Mouse (Mus musculus): ENCODE measurements around the gene Lin28b. TPM values are rescaled to one million over a fixed set of nuclear protein-coding genes. Genes with fewer than 3 reads are reported as not detected.

Gene Lin28b
- total RNA-seq, 2 experiments from 2014 or later = not detected

DNA sequence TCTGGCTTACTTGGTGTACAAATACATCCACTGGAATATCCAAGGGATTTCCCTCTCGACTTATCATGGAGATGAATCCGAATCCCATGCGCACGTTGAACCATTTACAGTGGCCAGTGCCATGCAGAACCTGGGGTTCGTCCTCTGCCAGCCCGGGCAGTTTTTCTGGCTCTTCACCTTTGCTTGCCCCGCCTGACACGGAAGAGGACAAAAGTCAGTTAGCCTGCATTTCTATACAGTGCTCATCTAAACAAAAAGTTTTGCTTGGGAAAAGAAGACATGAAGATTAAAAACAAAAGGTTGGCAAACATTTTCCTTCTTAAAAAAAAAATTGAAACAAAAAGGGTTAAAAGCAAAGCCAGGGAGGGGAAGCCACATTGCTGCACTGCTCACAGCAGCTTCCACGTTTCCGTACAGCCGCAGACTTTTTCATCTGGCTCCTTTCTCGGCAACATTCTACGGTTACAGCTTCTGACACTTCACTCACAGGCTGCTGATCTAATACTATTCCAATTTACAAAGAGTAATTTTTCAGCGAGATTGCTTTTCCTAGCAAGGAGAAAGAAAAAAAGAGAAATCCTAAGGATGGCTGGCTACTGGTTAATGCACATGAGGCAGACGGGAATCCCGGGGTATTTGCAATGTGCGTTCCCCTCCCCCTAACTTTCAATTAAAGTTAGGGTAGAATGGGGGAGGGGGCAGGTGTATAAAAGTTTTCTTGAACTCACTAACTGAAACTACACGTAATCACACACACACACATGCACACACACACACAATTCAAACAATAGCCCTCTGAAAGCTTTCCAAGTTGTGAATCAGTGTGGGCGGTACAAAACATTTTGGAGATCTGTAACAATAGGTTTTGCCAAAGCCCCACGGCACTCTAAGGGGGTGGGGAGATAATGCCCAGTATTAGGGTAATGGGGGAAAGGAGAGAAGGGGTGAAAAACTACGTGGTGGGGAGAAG is 16.9 kb downstream of the Lin28b start:
- Histone ChIP-seq H3K4me3 (no peak overlapping the region), H3K27ac (no peak overlapping the region)
- intact Hi-C loops (cut with DNase I) = no loop called here
- DNase-seq = no peak
- no peak for TF ChIP-seq CTCF (IDR thresholded peaks at IDR 0.05)

DNA sequence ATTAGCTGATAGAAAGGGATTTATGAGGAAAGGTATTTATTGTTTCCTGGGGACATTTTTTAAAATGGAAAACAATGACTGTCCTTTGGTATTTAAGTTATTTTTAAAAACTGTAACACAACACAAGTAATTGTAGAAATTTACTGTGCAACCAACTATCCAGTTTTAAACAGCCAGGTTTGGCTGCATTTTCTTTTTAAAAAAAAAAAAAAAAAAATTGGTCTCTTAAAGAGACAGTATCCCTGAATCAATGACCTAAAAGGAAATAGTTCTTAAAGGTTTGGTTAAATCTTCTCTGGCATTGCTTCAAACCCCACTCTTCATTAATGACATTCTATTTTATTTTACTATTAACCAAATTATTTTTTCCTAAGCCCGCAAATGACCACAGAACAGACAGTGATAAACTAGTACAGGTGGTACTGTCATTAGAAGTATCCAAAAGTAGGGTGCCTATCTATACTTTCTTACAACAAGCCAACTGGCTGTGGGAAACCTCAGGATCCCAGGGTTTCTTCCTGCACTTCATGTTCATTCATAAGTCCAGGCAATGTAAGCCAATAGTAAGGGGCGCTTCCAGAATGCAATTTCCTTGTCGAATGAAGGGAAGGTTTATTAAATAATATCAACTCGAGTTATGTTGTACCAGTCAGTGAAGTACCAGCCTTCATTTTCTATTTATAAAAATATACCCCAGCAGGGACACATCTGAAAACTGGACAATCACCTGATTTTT is 17.8 kb downstream of the Lin28b start:
- no peak for DNase-seq
- Histone ChIP-seq H3K4me3 (no peak overlapping the region), H3K27ac (no peak overlapping the region)
- intact Hi-C loops (cut with DNase I) = no loop called here
- TF ChIP-seq CTCF (IDR thresholded peaks at IDR 0.05) = no peak

DNA sequence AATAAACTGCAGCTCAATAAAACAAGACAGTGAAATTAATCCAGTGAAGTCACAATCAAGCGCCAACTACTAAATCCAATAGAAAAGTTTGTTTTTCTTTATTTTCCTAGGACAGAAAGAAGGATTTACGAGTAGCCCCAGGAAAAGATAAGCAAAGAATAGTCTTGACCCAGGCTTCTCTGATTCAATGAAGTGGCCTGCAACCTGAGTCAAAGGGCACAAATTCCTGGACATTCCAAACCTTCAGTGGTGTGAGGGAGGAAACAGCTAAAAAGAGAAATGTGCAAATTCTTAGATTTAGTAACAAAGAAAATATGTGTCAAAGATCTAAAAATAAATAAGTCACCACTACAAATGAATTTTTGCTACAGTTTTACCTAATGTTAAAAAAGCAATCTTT is 27.6 kb downstream of the Lin28b start:
- intact Hi-C loops (cut with DNase I) = no loop called here
- no peak overlapping the region for H3K27ac ChIP-seq
- TF ChIP-seq CTCF (IDR thresholded peaks at IDR 0.05) = no peak
- H3K4me3 ChIP-seq = no peak overlapping the region
- no peak for DNase-seq

DNA sequence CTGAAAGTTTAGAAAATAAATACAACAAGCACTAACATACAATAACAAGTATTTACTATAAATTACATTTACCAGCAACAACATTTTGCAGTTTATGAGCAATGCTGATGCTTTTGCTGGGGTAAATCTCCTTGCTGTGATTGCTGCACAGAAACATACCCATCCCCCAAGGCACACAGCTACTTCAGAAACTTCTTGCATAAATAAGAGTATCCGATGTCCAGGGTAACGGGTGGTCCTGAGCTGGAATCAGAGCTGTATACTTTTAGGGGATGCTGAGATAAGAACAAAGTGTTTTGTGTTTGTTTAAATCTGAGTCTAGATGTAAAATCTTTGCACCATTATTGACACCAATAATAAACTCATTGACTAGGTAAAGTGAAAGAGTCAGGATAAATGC is 28.1 kb downstream of the Lin28b start:
- no peak for DNase-seq
- Histone ChIP-seq H3K4me3 (no peak overlapping the region), H3K27ac (no peak overlapping the region)
- no peak for TF ChIP-seq CTCF (IDR thresholded peaks at IDR 0.05)
- intact Hi-C loops (cut with DNase I) = no loop called here

DNA sequence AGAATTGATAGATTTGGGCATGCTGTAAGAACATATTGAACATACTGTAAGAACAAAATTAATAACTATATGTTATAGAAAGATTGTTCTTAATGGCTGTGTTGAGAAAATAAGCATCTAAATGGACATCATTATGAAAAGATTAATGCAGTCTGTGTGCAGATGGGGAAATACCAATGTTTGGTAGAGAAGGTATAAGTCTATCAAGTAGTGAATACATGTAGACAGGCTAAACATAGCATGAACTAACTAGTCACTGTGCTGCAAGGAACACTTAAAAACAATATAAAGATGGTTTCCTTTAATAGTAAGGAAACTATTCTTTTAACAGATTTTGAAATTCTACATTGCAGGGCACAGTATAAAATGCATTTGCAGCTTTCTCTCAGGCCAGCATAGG is 39.6 kb downstream of the Lin28b start:
- Histone ChIP-seq H3K4me3 (no peak overlapping the region), H3K27ac (no peak overlapping the region)
- intact Hi-C loops (cut with DNase I) = no loop called here
- TF ChIP-seq CTCF (IDR thresholded peaks at IDR 0.05) = no peak
- DNase-seq = no peak

DNA sequence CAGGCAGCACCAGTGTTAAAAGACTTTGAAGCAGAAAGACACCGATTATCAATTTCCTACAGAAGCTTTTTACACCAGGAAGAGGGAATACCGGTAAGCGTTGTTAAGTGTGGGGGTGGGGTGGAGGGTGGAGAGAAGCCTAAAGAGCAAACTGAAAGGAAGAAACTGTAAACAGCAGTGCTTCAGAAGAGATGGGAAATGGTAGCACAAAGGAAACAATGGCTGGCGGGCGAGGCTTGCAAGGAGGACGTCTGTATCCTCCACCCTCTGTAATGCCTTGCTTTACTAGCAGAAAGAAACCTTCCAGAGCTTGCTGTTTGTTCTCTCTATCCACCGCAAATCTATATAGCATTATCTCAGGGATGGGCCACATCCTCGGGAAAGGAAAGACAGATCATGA is 40.0 kb downstream of the Lin28b start:
- H3K27ac ChIP-seq = no peak overlapping the region
- intact Hi-C loops (cut with DNase I) = no loop called here
- no peak for TF ChIP-seq CTCF (IDR thresholded peaks at IDR 0.05)
- no peak overlapping the region for H3K4me3 ChIP-seq
- DNase-seq = no peak

DNA sequence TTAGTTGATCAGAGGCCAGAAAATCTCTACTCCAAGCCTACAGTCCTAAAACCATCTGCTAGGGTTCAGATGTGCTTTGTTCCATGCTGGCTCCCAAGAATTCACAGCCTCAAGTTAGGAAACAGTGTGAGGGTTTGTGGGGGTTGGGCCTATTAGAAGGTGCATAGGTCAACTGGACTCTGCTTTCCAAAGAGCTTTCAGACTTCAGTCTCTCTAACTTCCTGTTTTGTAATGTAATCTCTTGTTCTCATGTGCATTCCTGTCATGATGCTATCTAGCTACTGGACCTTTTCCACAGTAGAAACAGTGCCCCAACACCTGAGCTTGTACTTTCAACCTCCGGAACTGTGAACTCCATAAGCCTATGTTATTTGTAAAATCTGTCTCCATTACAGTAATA is 63.8 kb downstream of the Lin28b start:
- Histone ChIP-seq H3K27ac (no peak overlapping the region), H3K4me3 (no peak overlapping the region)
- no peak for DNase-seq
- intact Hi-C loops (cut with DNase I) = no loop called here
- no peak for TF ChIP-seq CTCF (IDR thresholded peaks at IDR 0.05)

DNA sequence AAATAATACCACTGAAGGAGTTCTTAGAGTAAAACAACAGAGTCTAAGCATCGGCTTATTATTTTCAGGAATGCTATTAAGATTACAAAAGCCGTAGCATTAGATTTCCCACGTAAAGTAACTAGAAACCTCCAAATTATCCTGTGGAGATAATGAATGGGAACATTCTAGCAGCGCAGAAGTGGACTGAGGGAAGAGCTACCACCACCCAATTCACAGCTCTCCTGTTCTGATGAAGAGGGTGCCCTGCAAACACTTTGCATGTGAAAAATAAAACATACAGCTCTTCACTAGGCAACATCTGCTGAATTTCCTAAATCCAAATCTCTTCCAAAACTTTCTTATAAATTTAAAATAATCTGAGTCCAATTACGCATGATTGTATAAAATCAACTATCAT is 74.1 kb downstream of the Lin28b start:
- intact Hi-C loops (cut with DNase I) = no loop called here

DNA sequence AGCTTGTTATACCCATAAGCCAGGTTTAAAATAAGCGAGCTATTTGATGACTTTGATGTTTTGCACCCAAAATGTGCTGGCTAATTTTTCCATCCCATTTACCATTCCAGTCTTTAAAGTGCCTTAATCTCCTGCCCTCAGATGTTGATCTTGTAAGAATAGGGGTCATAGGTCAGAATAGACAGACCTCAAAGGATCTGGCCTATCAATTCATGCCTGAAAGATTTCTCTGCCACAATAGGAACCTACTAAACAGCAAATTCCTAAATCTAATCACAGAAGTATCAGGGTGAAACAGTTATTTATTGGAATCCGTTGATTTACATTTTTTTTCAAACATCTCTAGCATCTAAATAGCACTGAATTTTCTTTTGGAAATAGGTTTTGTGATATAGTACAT is 74.5 kb downstream of the Lin28b start:
- DNase-seq = no peak
- Histone ChIP-seq H3K4me3 (no peak overlapping the region), H3K27ac (no peak overlapping the region)
- TF ChIP-seq CTCF (IDR thresholded peaks at IDR 0.05) = no peak
- intact Hi-C loops (cut with DNase I) = no loop called here

More for the DNA sequence above, 74.1 kb downstream of the Lin28b start:
- no peak for DNase-seq
- Histone ChIP-seq H3K4me3 (no peak overlapping the region), H3K27ac (no peak overlapping the region)
- no peak for TF ChIP-seq CTCF (IDR thresholded peaks at IDR 0.05)

DNA sequence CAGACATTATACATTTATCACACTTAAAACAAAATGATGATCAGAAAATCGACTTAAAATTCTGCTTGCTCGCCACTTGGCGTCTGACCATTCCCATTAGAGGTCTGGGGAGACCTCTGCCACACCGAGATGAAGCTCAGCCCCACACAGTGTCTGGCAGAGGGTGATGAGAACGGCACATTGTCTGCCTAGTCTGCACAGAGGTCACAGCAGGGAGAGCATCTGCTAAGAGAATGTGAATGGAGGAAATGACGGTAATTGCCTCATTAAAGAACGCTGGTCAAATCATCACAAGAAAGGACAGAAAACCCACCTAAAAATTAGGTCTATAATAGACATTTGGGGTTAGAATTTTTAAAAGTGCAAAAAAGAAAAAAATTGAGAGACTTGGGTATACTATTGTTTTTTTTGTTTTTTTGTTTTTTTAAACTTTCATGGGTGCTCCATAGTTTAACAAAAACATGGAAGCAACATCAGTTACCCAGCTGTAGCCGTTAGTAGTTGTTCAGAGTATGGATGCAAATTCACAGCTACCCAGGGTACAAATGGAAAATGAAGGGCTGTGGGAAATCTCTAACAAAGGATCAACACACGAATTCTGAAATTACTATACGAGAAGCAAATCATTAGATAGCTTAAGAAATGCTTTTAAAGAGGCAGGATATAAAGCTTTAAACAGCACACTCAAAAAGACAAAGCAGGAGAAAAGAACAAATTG is 75.4 kb downstream of the Lin28b start:
- intact Hi-C loops (cut with DNase I) = no loop called here

DNA sequence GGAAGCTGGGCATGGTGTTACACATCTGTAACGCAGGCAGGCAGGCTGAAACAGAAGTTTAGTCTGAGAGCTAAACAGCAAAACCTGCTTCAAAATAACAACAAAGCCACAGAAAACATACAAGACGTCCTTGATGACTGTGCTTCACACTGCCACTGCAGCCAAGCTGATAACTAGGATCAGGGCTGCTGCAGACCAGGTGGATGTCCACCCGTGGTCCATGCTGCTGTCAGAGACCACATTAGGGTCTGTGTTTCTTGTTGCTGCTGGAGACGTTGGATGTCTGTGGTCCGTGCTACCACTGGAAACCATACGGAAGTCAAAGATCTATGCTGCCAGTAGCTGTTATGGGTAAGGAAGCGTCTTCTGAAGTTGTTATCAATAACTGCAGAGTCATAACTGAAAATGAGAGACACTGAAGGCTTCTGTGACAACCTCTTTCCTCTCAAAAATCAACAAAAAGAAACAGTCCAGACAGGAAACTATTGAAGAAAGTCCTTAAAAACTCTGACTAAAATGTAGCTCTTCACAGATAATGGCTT is 86.4 kb downstream of the Lin28b start:
- intact Hi-C loops (cut with DNase I) = no loop called here
- DNase-seq = no peak
- no peak for TF ChIP-seq CTCF (IDR thresholded peaks at IDR 0.05)
- H3K27ac ChIP-seq = no peak overlapping the region
- H3K4me3 ChIP-seq = no peak overlapping the region

More for the DNA sequence above, 75.4 kb downstream of the Lin28b start:
- no peak overlapping the region for H3K4me3 ChIP-seq
- DNase-seq = no peak
- no peak for TF ChIP-seq CTCF (IDR thresholded peaks at IDR 0.05)
- no peak overlapping the region for H3K27ac ChIP-seq

DNA sequence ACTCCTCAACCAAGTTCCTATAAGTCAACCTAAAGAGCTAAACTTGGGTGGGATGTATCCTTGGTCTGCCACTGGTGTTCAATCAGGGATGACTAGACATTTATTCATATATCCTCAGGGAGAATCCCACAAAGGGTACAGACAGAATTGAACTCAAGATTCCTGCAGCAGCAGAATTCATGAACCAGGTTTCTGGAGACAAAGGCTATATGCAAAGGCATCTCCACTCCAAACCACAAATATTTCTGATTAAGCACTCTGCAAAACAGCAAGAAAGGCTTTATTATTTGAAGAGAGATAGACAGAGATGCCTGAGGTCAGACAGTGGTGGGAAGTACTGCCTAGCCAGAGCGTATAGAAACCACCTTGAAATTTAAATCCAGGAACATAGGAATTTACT is 88.0 kb downstream of the Lin28b start:
- H3K4me3 ChIP-seq = no peak overlapping the region
- H3K27ac ChIP-seq = no peak overlapping the region
- DNase-seq = no peak
- intact Hi-C loops (cut with DNase I) = no loop called here
- no peak for TF ChIP-seq CTCF (IDR thresholded peaks at IDR 0.05)

DNA sequence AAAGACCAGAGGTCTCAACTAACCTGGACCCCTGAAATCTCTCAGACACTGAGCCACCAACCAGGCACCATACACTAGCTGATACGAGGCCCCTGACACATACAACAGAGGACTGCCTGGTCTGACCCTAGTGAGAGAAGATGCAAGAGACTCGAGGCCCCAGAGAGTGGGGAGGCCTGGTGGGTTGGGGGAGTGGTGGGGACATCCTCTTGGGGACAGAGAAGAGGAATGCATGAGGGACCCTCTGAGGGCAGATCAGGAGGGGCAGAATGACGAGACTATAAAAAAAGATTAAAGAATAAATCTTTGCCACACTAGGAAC is 103.6 kb downstream of the Lin28b start:
- no peak for DNase-seq
- no peak for TF ChIP-seq CTCF (IDR thresholded peaks at IDR 0.05)
- intact Hi-C loops (cut with DNase I) = loop anchor here (5.0 kb wide), 1 partner anchor 535 kb away; no protein-coding TSS in a partner anchor
- Histone ChIP-seq H3K27ac (no peak overlapping the region), H3K4me3 (no peak overlapping the region)
